Mouse (Mus musculus) intestine, embryonic 16.5 days (tissue): ENCODE data around the gene Tbx18. TPM values are rescaled to one million over a fixed set of nuclear protein-coding genes. Genes with fewer than 3 reads are reported as not detected.

Experiments used
- ATAC-seq: fragments of 200-750 bp; cut with Nextera tagmentation; 2 replicates; pipeline ENCODE4 v1.8.0; 2017; ENCODE audit warnings: moderate TSS enrichment, moderate library complexity
- H3K27ac ChIP-seq: fragments of 300-500 bp; sonication (generic); 2 replicates; pipeline ENCODE4 v1.5.1; 2014; ENCODE audit warnings: mild to moderate bottlenecking, low read length
- H3K27me3 ChIP-seq: fragments of 300-500 bp; sonication (generic); replicated peaks from 2 replicates; pipeline ENCODE4 v1.6.1; 2014; ENCODE audit warnings: low read length, control low read depth, mixed read lengths; ENCODE audit not compliant: control insufficient read depth, insufficient read depth
- H3K36me3 ChIP-seq: fragments of 300-500 bp; sonication (generic); 2 replicates; pipeline ENCODE4 v1.6.1; 2014; ENCODE audit warnings: low read length, control low read depth; ENCODE audit not compliant: control insufficient read depth, insufficient read depth
- H3K4me1 ChIP-seq: fragments of 300-500 bp; sonication (generic); 2 replicates; pipeline ENCODE4 v1.6.1; 2014; ENCODE audit warnings: low read length, control low read depth, mixed read lengths; ENCODE audit not compliant: control insufficient read depth, insufficient read depth
- H3K4me2 ChIP-seq: fragments of 300-500 bp; sonication (generic); 2 replicates; pipeline ENCODE4 v1.6.1; 2014; ENCODE audit warnings: low read depth, low read length, control low read depth
- H3K4me3 ChIP-seq: fragments of 300-500 bp; sonication (generic); 2 replicates; pipeline ENCODE4 v1.5.1; 2014; ENCODE audit warnings: mild to moderate bottlenecking, low read length
- H3K9ac ChIP-seq: fragments of 300-500 bp; sonication (generic); 2 replicates; pipeline ENCODE4 v1.6.1; 2014; ENCODE audit warnings: low read depth, low read length
- H3K9me3 ChIP-seq: fragments of 300-500 bp; sonication (generic); 2 replicates; pipeline ENCODE4 v1.6.1; 2016; ENCODE audit warnings: low read length, control low read depth; ENCODE audit not compliant: control insufficient read depth
- WGBS: fragments of 180-500 bp; shearing (Covaris S2); extraction: QIAGEN DNeasy Blood & Tissue Kit; methylation state at CpG from one replicate; pipeline ENCODE4 v1.1.7; 2014; 5-methylcytosine and 5-hydroxymethylcytosine counted together
- polyA plus RNA-seq: library from polyadenylated mRNA; unstranded; fragments of >200 nt; fragmentation: Nextera tagmentation; extraction: Ambion mirVana; gene quantifications from 2 replicates; pipeline ENCODE4 v1.2.1, GENCODE M21; 2015

Tbx18 gene
- polyA plus RNA-seq, 1 experiment from 2014 or later: 0.26 TPM

GRCm38 (mm10) chr9:87727155-87727953, 3.7 kb downstream of the Tbx18 start:
- no peak for ATAC-seq
- H3K27me3 ChIP-seq: peaks cover 34% of the 10 kb centered on the region
- no peaks in the 10 kb centered on the region for H3K9me3 ChIP-seq
- no peak overlapping the region for H3K4me2 ChIP-seq
- no peak overlapping the region for H3K27ac ChIP-seq
- no peaks in the 10 kb centered on the region for H3K36me3 ChIP-seq
- H3K9ac ChIP-seq: no peak overlapping the region
- 12% methylated on average over 12 of the region's 12 CpGs for WGBS
- H3K4me1 ChIP-seq: peaks cover 8% of the 10 kb centered on the region
- no peak overlapping the region for H3K4me3 ChIP-seq

- 59% methylated on average over 2 of the region's 2 CpGs for WGBS
- no peak overlapping the region for H3K9ac ChIP-seq
- no peak overlapping the region for H3K4me2 ChIP-seq
- peaks cover 8% of the 10 kb centered on the region; the same call in 1 of the 2 replicates for H3K27me3 ChIP-seq
- H3K27ac ChIP-seq: no peak overlapping the region
- H3K4me3 ChIP-seq: no peak overlapping the region
- no peaks in the 10 kb centered on the region for H3K9me3 ChIP-seq
- 0 out of 2 replicates have a peak, but pooled peaks cover 3% of the 10 kb centered on the region for H3K4me1 ChIP-seq
- ATAC-seq: no peak
- H3K36me3 ChIP-seq: no peaks in the 10 kb centered on the region
Measured at GRCm38 (mm10) chr9:87721793-87722192, 9.3 kb downstream of the Tbx18 start.

GRCm38 (mm10) chr9:87710360-87710759, 20.7 kb downstream of the Tbx18 start:
- Histone ChIP-seq H3K4me1 (no peaks in the 10 kb centered on the region), H3K4me2 (no peak overlapping the region), H3K27ac (no peak overlapping the region), H3K4me3 (no peak overlapping the region), H3K9me3 (no peaks in the 10 kb centered on the region), H3K9ac (no peak overlapping the region), H3K36me3 (no peaks in the 10 kb centered on the region), H3K27me3 (no peaks in the 10 kb centered on the region)
- no peak for ATAC-seq
- 60% methylated on average over 4 of the region's 4 CpGs for WGBS

GRCm38 (mm10) chr9:87708151-87708550, 22.9 kb downstream of the Tbx18 start:
- no peaks in the 10 kb centered on the region for H3K27me3 ChIP-seq
- no peaks in the 10 kb centered on the region for H3K9me3 ChIP-seq
- ATAC-seq: no peak
- no peaks in the 10 kb centered on the region for H3K36me3 ChIP-seq
- H3K4me1 ChIP-seq: no peaks in the 10 kb centered on the region
- no peak overlapping the region for H3K4me3 ChIP-seq
- H3K9ac ChIP-seq: no peak overlapping the region
- H3K4me2 ChIP-seq: no peak overlapping the region
- no peak overlapping the region for H3K27ac ChIP-seq

GRCm38 (mm10) chr9:87702267-87702666, 28.8 kb downstream of the Tbx18 start:
- H3K9me3 ChIP-seq: no peaks in the 10 kb centered on the region
- no peaks in the 10 kb centered on the region for H3K36me3 ChIP-seq
- no peak overlapping the region for H3K27ac ChIP-seq
- no peak overlapping the region for H3K9ac ChIP-seq
- ATAC-seq: no peak
- no peak overlapping the region for H3K4me3 ChIP-seq
- H3K27me3 ChIP-seq: no peaks in the 10 kb centered on the region
- H3K4me1 ChIP-seq: no peaks in the 10 kb centered on the region
- H3K4me2 ChIP-seq: no peak overlapping the region
- 65% methylated on average over 2 of the region's 2 CpGs for WGBS

- Histone ChIP-seq H3K4me3 (no peak overlapping the region), H3K4me1 (no peaks in the 10 kb centered on the region), H3K4me2 (no peak overlapping the region), H3K36me3 (no peaks in the 10 kb centered on the region), H3K27me3 (no peaks in the 10 kb centered on the region), H3K27ac (no peak overlapping the region), H3K9ac (no peak overlapping the region), H3K9me3 (no peaks in the 10 kb centered on the region)
- no peak for ATAC-seq
- WGBS: 54% methylated on average over 9 of the region's 9 CpGs
Measured at GRCm38 (mm10) chr9:87686981-87687380, 44.1 kb downstream of the Tbx18 start.

- no peak overlapping the region for H3K27ac ChIP-seq
- WGBS: 53% methylated on average over 11 of the region's 11 CpGs
- H3K4me1 ChIP-seq: no peaks in the 10 kb centered on the region
- 0 out of 2 replicates have a peak, but pooled peaks have one; percentile 33 for ATAC-seq
- no peak overlapping the region for H3K9ac ChIP-seq
- no peaks in the 10 kb centered on the region for H3K27me3 ChIP-seq
- H3K36me3 ChIP-seq: no peaks in the 10 kb centered on the region
- no peak overlapping the region for H3K4me2 ChIP-seq
- H3K9me3 ChIP-seq: no peaks in the 10 kb centered on the region
- H3K4me3 ChIP-seq: no peak overlapping the region
Measured at GRCm38 (mm10) chr9:87682247-87682646, 48.8 kb downstream of the Tbx18 start.
